Mouse (Mus musculus) brown adipose tissue, adult 24 weeks (tissue): ENCODE results near the gene Lta. TPM values are rescaled to one million over a fixed set of nuclear protein-coding genes. Genes with fewer than 3 reads are reported as not detected.

Experiments used
- H3K27ac ChIP-seq: fragments of 200-500 bp; replicated peaks from 2 replicates; pipeline ENCODE4 v1.5.1; 2012; ENCODE audit warnings: low read depth, mild to moderate bottlenecking, low read length
- H3K4me1 ChIP-seq: fragments of 200-500 bp; 2 replicates; pipeline ENCODE4 v1.6.1; 2012; ENCODE audit warnings: low read length, mixed read lengths; ENCODE audit not compliant: control insufficient read depth, insufficient read depth, insufficient read length
- H3K4me3 ChIP-seq: fragments of 200-500 bp; 2 replicates; pipeline ENCODE4 v1.5.1; 2012; ENCODE audit warnings: low read depth, mild to moderate bottlenecking, low read length, moderate library complexity; ENCODE audit not compliant: insufficient read depth
- polyA plus RNA-seq: library from polyadenylated mRNA; stranded (reverse); fragments of >200 nt; gene quantifications from 2 replicates; pipeline ENCODE4 v1.2.4, GENCODE M21; 2012; ENCODE audit not compliant: missing spikeins, insufficient read depth, insufficient read length

The Lta gene
- polyA plus RNA-seq, 1 experiment, result not detected

- no peaks in the 10 kb centered on the region for H3K4me1 ChIP-seq
- H3K4me3 ChIP-seq, result no peak overlapping the region
- no peak overlapping the region for H3K27ac ChIP-seq
These were observed 49.7 kb downstream of the Lta start for GRCm38 (mm10) chr17:35155451-35155850.

DNA sequence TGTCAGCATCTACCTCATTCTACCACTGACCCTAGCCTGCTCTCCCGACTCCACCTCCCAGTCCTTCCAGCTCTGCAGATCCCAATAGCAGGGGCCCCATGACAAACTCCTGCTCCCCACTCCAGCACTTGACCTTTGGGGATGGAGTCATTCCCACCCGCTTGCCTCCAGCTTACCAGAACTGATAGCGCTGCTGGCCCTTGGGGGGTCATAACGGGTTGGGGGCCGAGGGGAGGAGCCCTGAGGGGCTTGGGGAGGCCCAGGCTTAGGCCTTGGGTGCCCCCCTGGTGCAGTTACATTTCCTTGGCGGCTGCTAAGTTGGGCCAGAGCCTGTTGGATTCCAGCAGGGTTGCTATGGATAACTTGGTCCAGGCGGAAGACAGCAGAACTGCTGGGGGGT, 50.5 kb downstream of the Lta start:
- no peaks in the 10 kb centered on the region for H3K4me1 ChIP-seq
- no peak overlapping the region for H3K27ac ChIP-seq
- H3K4me3 ChIP-seq, result no peak overlapping the region

GRCm38 (mm10) chr17:35153931-35154330, 51.2 kb downstream of the Lta start:
- Histone ChIP-seq H3K4me1 (no peaks in the 10 kb centered on the region), H3K4me3 (no peak overlapping the region), H3K27ac (no peak overlapping the region)

Other genes with a start within 250 kb of the Lta start
- 5.2 and 26.8 TPM in 2 replicates for gene Hspa1b, start 246.1 kb downstream of the Lta start, polyA plus RNA-seq
- gene Gm20481, start 235.4 kb downstream of the Lta start, polyA plus RNA-seq, result not detected in 2 replicates
- gene Hspa1a, start 233.2 kb downstream of the Lta start, polyA plus RNA-seq, result 6.3 and 18.9 TPM in 2 replicates
- gene Hspa1l, start 232.6 kb downstream of the Lta start, polyA plus RNA-seq, result 0.48 and 0.71 TPM in 2 replicates
- 22.4 and 29.8 TPM in 2 replicates for gene Lsm2, start 223.5 kb downstream of the Lta start, polyA plus RNA-seq
- gene Vars, start 204.4 kb downstream of the Lta start, polyA plus RNA-seq, result 12.7 and 14.2 TPM in 2 replicates
- not detected in 2 replicates for gene Vwa7, start 188.8 kb downstream of the Lta start, polyA plus RNA-seq
- not detected in 2 replicates for gene Sapcd1, start 177.3 kb downstream of the Lta start, polyA plus RNA-seq
- not detected in 2 replicates for gene Msh5, start 158.6 kb downstream of the Lta start, polyA plus RNA-seq
- 13.6 and 16.8 TPM in 2 replicates for gene Clic1, start 155.4 kb downstream of the Lta start, polyA plus RNA-seq
- 9.4 and 11.6 TPM in 2 replicates for gene Ddah2, start 146.3 kb downstream of the Lta start, polyA plus RNA-seq
- gene Ly6g6c, start 140.0 kb downstream of the Lta start, polyA plus RNA-seq, result not detected in 2 replicates
- not detected in 2 replicates for gene Mpig6b, start 139.2 kb downstream of the Lta start, polyA plus RNA-seq
- not detected in 2 replicates for gene Ly6g6e, start 128.4 kb downstream of the Lta start, polyA plus RNA-seq
- 3.0 TPM in 1 of 2 replicates, not detected in the other for gene Ly6g6d, start 127.3 kb downstream of the Lta start, polyA plus RNA-seq
- not detected in 2 replicates for gene Ly6g6f, start 119.7 kb downstream of the Lta start, polyA plus RNA-seq
- gene Abhd16a, start 116.1 kb downstream of the Lta start, polyA plus RNA-seq, result 43.3 and 44.8 TPM in 2 replicates
- not detected in 2 replicates for gene Ly6g5c, start 97.1 kb downstream of the Lta start, polyA plus RNA-seq
- not detected in 2 replicates for gene Ly6g5b, start 89.9 kb downstream of the Lta start, polyA plus RNA-seq
- gene Gpank1, start 83.9 kb downstream of the Lta start, polyA plus RNA-seq, result 7.9 and 12.8 TPM in 2 replicates
- gene Csnk2b, start 83.3 kb downstream of the Lta start, polyA plus RNA-seq, result 138 and 147 TPM in 2 replicates
- 12.8 and 17.2 TPM in 2 replicates for gene D17H6S53E, start 79.0 kb downstream of the Lta start, polyA plus RNA-seq
- gene Apom, start 73.3 kb downstream of the Lta start, polyA plus RNA-seq, result not detected in 2 replicates
- 119 and 160 TPM in 2 replicates for gene Bag6, start 70.2 kb downstream of the Lta start, polyA plus RNA-seq
- gene Prrc2a, start 40.5 kb downstream of the Lta start, polyA plus RNA-seq, result 42.9 and 81.7 TPM in 2 replicates
- 10.5 and 14.3 TPM in 2 replicates for gene Aif1, start 29.3 kb downstream of the Lta start, polyA plus RNA-seq
- 12.2 and 16.4 TPM in 2 replicates for gene Lst1, start 16.9 kb downstream of the Lta start, polyA plus RNA-seq
- not detected in 2 replicates for gene Ltb, start 10.9 kb downstream of the Lta start, polyA plus RNA-seq
- not detected in 2 replicates for gene Tnf, start 3.3 kb downstream of the Lta start, polyA plus RNA-seq
- not detected in 2 replicates for gene Gm16181, start 15.5 kb upstream of the Lta start, polyA plus RNA-seq
- 2.7 and 4.0 TPM in 2 replicates for gene Atp6v1g2, start 28.3 kb upstream of the Lta start, polyA plus RNA-seq
- gene Nfkbil1, start 30.4 kb upstream of the Lta start, polyA plus RNA-seq, result 5.2 and 6.7 TPM in 2 replicates
- 50.5 and 57.9 TPM in 2 replicates for gene Ddx39b, start 36.4 kb upstream of the Lta start, polyA plus RNA-seq
- gene H2-D1, start 57.4 kb upstream of the Lta start, polyA plus RNA-seq, result 284 and 411 TPM in 2 replicates
- gene H2-Q1, start 115.1 kb upstream of the Lta start, polyA plus RNA-seq, result 0.40 TPM in 1 of 2 replicates, not detected in the other
- not detected in 2 replicates for gene H2-Q2, start 136.9 kb upstream of the Lta start, polyA plus RNA-seq
- 12.3 and 19.2 TPM in 2 replicates for gene H2-Q4, start 174.3 kb upstream of the Lta start, polyA plus RNA-seq
- gene H2-Q6, start 219.5 kb upstream of the Lta start, polyA plus RNA-seq, result 6.4 and 9.4 TPM in 2 replicates
- gene H2-Q7, start 233.8 kb upstream of the Lta start, polyA plus RNA-seq, result 9.1 and 23.4 TPM in 2 replicates